Mouse (Mus musculus) adipocyte (in vitro differentiated cells): ENCODE measurements at regions not wholly inside any gene's neighbourhood (a gene's known extent, or its start where the extent isn't known, plus 50 kb on each side); places are given as distances from the start of the nearest gene placed in this dataset.
A peak's percentile ranks its signal among the peaks of the same experiment; 100 is the strongest.

Source experiments
- DNase-seq: peaks from one replicate; pipeline ENCODE4 v3.0.0-alpha.2; 2016; ENCODE audit warnings: low spot score

DNA sequence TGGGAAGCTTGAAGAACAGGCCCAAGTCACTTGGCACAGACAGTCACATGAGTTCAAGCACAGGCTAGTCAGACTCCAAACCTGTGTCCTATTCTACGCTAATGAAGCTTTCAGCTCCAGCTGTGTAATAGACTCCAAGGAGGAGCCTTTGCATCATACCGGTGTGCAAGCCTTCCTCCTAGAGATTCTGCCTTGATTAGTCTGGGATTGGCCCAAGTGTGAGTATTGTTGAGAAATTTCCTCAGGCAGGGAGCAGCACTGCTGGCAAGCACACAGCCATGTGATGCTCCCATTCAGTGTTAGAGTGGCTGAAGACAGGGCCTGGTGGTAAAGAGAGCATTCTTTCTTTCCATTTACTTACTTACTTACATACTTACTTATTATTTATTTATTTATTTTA lies 171.5 kb upstream of the Lrig3 start:
- DNase-seq = no peak

DNA sequence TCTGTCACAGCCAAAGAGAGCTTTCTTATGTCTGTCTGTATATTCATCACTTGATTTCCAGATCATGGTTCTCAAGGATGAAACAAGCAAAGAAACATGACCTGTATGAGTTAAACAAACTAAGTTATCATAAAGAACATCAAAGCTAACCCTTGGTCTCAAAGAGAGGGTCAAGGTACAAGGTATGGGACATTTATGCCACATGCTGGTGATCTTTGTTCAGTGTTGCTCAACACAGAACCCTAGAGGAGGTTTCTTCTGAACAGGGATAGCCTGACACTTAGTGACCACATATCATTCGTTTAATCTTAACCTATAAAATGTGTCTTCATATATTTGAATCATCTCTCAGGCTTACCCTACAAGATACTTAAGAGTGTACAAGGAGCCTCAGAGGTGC lies 170.6 kb upstream of the Lrig3 start:
- no peak for DNase-seq

DNA sequence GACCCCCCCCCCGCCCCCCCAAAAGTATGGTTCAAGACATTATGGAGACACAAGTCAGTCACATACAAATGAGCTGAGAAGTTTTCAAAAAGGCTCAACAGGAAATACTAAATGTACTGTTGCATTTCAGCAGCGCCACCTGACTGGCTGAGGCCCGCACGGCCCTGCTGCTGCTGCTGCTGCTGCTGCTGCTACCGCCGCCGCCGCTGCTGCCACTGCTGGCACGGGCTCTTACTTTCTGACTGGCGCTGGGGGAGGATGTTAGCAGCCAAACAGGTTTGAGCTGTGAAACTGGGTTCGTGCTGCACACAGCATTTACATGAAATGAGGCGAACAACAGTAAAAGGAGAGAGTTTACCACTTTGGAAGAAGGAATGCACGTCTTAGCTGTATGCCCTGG lies 167.3 kb upstream of the Lrig3 start:
- DNase-seq = no peak

DNA sequence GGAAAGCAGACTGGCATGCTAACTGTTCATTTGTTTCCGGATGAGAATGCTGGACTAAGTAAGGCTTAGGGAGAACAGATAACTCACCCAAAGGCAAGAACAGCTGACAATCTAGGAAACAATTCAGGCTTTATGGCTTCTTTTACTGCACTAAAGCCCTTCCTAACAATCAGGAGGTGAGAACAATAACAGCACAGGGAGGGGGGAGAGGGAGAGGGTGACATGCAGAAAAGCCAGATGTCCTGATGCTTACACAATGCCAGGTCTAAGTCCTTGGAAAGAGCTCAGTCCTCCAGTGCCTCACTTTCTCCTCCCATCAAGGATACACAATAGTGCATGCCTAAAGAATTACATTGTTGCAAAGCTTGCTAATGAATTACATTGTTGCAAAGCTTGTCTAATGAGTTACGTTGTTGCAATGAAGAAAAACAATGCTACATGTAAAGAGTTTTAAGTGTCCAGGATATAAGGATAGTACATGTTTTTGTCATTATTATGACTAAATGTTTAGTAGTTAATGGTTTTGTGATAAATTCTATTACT lies 165.3 kb upstream of the Lrig3 start:
- no peak for DNase-seq

DNA sequence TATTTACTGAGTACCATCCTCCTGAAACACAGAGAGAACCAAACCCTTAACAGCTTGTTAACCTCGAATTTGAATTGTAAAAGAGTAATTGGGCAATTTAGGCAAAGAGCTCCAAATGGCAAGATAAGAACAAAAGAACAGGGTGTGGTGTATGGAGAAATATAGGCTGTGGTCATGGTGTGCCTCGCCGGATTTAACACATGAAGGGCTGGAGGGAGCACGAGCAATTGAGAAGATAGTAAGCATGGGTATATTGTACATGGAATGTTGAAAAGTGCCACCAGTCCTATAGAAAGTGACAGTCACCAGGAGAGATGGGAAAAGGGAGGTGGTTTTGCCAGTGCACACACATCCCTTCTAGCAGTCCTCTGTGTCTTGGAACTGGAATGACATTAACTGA lies 164.5 kb upstream of the Lrig3 start:
- DNase-seq = no peak

DNA sequence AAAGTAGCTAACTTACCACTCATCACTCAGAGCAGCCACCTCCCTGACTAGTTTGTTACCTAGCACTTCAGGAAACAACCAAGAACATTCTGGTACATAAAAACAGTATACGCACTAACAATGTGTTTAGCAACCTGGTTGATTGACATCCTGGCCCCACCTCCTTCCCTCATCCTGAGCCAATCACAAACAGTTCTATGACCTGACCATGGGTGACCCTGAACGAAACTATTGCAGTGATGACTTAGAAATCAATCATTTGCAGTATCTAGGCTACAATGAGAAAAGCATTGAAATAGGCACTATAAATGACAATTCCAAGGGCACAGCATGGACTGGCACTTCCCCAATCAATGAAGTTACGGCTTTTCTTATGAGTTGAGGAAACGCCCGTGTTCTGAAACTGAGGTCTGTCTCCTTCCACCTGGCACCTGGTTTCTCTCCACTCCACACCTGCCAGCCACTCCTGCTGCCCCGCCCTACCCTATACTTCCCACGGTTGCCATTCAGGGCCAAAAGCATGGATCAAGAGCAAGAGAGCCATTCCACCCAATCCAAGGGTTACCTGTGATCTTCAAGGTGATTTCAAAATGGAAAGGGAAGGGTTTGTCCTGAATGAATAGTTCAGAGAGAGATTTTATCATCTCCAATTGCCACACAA lies 162.9 kb upstream of the Lrig3 start:
- DNase-seq = no peak

DNA sequence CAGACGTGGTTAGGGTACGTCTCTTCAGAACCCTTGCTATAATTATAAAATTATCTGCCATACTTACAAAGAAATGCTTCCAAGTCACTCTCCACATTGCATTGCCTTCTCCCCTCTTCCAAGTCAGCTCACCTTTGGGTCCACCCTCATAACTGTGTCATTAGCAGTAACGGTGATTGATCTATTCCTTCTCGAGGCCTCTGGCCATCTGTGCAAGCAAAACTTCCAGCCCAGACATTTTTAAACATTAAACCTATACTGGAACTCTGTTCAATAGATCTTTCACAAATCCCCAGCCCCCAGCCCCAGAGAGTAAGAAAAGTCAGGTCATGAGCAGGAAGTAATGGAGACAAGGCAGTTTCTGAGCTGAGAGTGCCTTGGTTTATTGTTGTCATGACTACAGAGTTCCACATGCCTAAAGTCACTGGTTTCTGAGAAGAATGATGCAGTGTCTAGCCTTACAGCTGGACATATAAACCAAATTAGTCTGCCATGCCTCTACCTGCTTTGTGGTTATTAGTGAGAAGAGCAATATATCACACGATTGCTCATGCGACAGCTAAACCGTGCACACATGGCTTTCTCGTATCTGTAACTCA lies 156.1 kb upstream of the Lrig3 start:
- DNase-seq = no peak

DNA sequence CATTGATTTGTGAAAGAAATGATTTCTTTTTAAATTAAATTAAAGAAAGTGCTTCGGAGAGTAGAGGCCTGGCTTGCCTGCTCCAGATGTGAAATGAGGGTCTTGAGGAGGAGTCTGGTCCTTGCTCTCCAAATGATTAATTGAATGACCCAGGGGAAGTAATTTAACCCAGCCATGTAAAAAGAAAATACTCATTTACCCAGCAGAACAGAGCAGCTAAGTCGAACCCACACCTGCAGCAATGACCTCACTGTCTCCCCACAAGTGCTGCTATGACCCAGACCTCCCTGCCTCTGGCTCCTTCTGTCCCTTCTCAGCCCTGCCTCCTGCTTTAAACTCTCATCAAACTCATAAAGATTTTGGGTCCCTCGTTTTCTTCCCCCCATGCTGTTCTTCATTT lies 155.4 kb upstream of the Lrig3 start:
- DNase-seq = no peak

DNA sequence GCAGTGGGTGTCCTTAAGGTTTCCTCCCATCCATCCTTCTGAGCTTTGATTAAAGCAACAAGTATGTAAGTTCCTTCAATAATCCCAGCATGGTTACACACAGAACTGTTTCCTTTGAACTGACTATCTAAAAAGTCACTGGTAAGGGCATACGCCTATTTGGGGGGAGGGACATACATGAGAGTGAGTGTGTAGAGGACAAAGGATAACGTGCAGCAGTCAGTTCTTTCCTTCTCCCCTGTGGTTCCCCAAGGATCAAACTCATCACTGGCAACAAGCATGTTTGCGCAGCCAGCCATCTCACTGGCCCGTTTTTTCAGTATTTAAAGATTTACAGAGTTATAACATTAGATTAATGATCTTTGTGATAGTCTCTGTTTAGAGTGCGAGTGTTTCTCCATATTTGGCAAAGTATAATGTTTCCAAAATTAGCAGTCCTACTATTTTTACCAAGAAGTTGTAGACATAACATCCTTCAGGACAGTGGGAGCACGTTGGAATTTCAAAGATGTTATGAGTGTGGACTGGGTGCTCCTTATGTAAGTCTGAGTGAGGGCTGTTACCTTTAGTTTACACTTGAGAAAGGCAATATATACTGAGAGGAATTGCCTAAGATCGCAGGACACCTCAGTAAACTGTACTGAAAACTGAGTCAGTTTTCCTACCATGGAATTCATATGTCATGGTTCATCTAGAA lies 151.6 kb upstream of the Lrig3 start:
- no peak for DNase-seq

DNA sequence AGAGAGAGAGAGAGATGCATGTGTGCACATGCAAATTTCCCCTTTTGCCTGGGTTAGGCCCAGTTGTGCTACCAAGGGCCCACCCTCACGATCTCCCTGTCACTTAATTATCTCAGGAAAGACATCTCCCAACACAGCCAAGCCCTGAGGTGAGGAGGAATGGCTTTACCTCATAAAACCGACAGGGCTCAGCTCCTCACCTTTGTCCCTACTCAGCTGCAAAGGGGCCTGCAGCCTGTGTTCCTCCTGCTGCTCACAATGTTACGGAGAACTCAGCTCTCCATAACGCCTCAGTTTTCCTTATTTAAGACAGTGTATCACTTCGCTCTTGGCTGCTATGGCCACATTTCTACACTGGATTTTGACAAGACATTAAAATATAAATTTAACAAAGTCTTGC lies 133.8 kb upstream of the Lrig3 start:
- DNase-seq = no peak

DNA sequence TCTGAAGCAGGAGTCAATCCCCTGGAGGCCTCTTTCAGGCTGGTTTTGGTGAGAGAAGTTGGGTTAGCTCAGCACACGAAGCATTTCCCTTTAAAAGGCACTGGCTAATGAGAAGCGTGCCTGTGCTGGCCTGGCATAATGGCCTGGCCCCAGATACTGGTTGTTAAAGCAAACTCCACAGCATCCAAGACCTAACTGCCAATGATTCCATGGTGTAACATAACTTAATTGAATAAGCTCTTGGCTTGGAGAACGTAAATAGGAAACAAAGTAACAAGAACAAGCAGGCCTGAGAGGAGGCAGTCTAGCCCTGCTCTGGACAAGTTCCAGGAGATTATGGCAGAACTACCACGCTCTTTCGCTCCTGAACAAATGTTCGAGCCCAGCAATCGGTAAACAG lies 133.2 kb upstream of the Lrig3 start:
- no peak for DNase-seq

DNA sequence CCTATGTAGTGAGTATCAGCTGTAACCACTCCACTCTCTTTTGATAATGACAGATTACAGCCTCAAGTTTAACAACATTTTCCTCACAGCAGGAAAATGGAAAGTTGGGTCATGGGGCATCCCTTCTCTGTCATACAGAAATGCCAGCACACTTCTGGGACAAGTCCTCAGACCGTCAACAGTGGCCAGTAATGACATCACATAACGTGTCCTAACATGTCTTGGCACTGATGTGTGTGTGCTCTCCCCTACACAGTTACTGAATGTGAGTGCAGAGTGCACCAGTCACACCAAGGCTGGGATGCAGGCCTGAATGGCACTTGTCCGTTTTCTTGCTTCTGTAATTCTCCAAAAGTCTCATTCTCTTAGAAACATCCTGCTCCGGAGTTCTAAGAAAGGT lies 132.0 kb upstream of the Lrig3 start:
- DNase-seq = peak; percentile 7

DNA sequence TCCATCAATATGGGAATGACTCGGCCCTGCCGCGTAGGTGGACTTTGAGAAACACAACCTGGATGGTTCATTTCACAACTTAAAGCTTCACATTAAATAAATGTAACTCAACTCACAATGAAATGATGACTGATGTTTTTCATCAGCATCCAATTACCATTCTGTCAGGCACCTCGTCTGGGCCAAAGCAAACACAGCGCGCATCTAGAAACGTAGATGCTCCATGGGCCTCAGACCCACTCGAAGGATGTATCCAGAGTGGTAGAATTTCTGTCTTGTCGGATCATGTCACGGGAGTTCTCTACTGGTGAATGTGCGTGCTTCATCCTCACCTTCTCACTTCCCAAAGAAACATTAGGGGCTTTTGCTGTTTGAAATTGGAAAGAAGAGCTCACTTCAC lies 127.0 kb upstream of the Lrig3 start:
- DNase-seq = no peak

DNA sequence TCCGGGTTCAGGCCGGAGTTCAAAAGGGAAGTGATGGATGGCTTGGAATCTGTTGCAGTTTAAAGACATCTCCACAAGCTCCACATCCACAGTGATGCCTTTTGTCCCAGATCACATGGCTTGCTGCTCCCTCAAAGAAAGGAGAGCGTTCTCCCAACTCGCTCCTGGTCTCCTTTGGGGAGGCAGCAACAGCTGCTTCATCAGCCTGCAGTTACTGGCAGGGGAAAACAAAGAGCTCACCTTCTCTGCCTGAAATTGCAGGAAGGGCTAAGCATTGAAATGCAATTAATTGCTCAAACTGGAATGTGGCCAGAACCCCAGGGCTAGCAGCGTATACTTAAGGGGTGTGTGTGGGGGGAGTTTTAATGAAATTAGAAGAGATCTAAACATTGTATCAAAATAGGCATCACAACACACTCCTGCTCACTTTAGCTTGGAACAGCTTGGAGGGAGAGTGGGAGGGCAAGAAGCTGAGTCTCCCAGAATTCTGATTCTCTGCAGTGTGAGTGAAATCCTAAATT lies 126.3 kb upstream of the Lrig3 start:
- DNase-seq = no peak

DNA sequence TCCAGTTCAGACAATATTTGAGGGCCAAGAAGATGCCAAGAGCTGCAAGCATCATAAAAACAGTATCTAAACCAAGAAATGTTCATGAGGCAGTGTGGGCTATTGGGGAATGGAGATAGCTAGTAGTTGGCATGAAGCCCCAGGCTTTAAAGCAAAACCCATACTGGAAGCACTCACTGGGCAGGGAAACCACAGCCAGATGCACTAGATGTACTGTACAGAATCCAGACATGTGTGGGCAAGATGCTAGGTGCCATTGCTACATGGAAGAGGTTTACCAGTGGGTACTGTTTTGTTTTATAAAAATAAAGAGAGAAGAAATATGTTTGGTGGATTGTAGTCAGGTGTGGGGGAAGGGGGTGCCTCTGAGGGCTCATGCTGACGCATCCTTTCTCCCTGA lies 125.6 kb upstream of the Lrig3 start:
- no peak for DNase-seq

DNA sequence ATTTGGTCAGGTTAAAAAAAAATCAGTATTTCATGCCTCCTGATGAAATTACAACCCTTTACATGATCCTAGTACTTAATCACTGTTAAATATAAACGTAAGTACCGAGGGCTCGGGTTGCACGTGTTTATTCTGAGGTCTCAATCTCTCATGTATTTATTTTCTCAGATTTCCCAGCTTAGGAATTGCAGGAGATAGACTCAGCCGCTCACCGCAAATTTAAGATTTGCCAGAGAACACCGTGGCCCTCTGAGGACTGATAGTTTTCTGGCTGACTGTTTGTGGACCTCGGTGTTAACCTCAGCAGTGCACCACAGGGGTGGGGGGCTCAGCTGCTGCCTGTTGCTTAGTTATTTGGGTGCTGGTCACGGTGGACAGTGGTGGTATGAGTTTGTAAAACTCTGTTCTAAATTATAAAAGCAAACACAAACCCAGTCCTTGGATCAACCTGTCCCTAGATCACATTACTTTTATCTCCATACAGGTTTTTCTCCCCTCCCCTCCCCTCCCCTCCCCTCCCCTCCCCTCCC lies 121.6 kb upstream of the Lrig3 start:
- DNase-seq = no peak

DNA sequence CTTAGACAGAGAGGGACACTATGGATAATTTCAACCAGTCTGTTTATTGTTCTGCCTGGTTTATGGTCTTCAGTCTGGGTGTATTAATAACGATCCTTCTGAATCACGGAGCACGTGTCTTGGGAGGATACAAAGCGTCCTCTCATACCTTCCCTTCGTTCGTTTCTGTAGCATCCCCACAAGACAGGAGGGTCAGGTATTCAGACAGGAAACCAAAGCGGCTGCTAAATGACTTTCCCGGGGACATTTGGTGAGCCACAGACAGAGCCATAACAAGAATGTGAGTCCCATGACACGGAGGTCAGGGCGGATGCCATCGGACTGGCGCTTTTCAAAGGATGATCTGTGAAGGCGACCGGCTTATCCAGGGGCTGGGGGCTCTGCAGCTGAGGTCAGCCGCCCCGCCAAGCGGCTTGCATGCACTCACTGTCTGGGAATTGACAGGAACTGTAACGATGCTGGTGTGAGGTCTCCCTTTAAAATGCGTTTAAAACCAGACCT lies 120.9 kb upstream of the Lrig3 start:
- no peak for DNase-seq

DNA sequence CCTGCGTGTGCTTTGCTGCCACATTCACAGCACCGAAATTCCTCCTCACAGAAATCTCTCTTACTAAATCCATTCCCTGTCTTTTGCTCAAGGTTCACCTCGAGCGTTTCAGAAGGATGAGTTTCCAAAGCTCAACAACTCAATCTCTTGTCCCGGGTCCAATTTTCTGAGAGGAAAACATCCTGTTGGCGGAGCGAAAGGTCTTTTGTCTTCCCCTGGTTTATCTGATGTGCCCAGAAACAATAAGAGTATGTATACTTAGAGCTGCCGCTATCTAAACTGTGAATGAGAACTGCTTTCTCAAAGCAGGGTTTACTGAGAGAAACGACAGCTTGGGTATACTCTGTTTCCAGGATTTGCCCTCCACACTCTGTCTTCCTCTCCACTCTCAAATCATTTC lies 115.6 kb upstream of the Lrig3 start:
- no peak for DNase-seq

DNA sequence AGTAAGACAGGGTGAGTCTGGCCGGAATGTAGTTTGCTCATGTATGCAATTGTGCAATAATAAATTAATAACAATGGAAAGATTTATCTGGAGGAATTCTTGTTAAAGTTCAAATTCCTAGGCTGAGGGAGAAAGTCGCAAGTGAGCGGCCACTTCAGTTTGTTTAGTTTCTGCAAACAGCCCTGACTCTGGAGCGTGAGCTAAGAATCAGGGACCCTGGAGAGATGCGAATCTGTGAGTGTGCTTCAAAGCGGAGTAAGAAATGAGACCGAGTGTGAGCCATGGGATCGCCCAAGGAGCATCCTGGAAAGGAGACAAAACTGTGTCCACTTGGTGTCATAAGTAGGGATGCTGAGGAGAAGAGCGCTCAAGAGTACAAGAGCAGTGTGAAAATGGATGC lies 104.2 kb upstream of the Lrig3 start:
- DNase-seq = no peak

DNA sequence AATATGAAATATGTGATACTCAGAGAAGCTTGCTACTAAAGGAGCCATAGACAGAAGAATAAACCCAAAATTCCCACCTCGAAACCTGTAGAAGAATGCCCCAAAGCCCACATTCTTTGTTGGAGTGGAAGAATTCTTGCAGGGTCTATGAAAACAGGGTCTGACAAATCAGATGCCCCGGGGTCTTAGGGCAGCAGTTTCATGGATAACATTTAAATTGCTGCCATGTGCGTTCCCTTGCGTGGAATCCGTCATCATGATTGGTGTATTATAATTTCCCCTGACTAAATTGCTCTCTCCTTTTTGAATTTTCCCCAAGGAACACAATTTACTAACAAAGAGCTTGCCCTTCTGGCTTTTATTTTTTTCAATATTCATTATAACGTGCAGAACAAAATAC lies 99.6 kb upstream of the Lrig3 start:
- DNase-seq = no peak

DNA sequence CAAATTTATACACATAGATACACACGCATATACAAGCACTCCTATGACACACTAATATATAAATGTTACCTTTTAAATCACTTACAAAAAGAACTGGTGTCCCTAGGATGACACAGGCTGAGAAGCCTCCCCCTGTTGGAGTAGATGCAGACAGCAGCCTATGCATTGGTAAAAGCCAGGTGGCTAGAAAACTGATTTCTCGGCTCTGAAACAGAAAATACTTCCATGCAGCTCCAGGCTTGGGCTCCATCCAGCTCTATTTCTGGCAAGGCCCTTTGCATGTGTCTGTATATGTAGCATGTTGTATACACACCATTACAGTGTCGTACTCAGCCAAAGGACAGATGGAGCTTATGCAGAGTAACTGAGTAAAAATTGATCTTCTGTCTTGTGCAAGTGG lies 81.4 kb upstream of the Lrig3 start:
- no peak for DNase-seq

DNA sequence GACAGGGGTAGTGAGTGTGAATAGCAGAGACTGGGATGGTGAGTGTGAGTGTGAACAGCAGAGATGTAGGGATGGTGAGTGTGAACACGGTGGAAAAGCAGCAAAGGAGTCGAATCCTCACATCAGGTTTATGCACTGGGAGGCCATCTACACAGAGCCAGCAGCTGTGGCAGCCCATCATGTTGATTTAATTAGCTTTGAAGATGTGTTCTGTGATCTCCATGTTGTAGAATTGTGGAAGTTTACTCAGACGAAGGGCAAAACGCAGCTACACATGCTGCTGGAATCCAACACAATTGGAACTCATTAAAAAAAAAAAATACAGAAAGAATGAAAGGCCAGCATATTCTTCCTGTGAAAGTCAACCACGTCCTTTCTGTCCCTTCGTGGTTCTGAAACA lies 80.2 kb upstream of the Lrig3 start:
- no peak for DNase-seq

DNA sequence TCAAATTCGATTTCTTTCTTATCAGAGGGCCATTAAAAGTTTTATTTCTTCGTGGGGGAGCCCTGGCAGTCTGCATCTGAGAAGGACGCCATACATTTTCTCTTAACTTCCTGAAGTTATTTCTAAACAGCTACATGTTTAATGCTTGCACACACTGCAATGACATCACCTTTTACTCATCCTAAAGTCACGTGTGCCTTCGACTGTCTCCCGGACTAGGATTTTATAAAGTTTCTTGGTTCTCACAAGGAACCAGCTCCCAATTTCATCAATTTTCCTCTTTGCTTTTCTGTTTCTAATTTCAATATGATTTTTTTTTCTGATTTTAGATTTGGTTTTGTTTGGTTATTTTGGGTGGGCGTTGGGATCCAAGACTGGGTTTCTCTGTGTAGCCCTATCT lies 73.8 kb upstream of the Lrig3 start:
- DNase-seq = no peak
